Mouse (Mus musculus) liver, embryonic 14.5 days (tissue): ENCODE results near the gene Gna14. TPM values are rescaled to one million over a fixed set of nuclear protein-coding genes. Genes with fewer than 3 reads are reported as not detected.

ENCODE experiments used
- ATAC-seq: fragments of 200-750 bp; cut with Nextera tagmentation; 2 replicates; pipeline ENCODE4 v1.8.0; 2017; ENCODE audit warnings: moderate number of reproducible peaks, mild to moderate bottlenecking, moderate library complexity; ENCODE audit not compliant: insufficient read depth
- DNase-seq, 3 experiments: peaks; one replicate each; pipeline ENCODE4 v3.0.0-alpha.2; 2012 to 2013; ENCODE audit warnings: low read depth in 3 of 3, low spot score in 3 of 3
- H3K27ac ChIP-seq: fragments of 300-500 bp; sonication (generic); 2 replicates; pipeline ENCODE4 v1.5.1; 2014; ENCODE audit warnings: moderate library complexity, mild to moderate bottlenecking, control low read depth, inconsistent platforms
- H3K27me3 ChIP-seq: fragments of 300-500 bp; sonication (generic); 2 replicates; pipeline ENCODE4 v1.6.1; 2014; ENCODE audit warnings: mild to moderate bottlenecking, low read length, moderate library complexity; ENCODE audit not compliant: control insufficient read depth, insufficient read depth
- H3K36me3 ChIP-seq: fragments of 300-500 bp; sonication (generic); replicated peaks from 2 replicates; pipeline ENCODE4 v1.6.1; 2014; ENCODE audit warnings: low read depth; ENCODE audit not compliant: control insufficient read depth, insufficient read depth
- H3K4me1 ChIP-seq, 2 experiments: fragments of 200-500 bp in 1 of 2; fragments of 300-500 bp in 1 of 2; sonication (generic) in 1 of 2; replicated peaks; 2 replicates each; pipeline ENCODE4 v1.6.1; 2012 to 2014; ENCODE audit warnings: antibody characterized with exemption in 1 of 2, inconsistent platforms in 1 of 2, low read length in 1 of 2; ENCODE audit not compliant: control insufficient read depth in 2 of 2, insufficient read depth in 2 of 2
- H3K4me2 ChIP-seq: fragments of 300-500 bp; sonication (generic); 2 replicates; pipeline ENCODE4 v1.6.1; 2014; ENCODE audit warnings: low read depth, mild to moderate bottlenecking, control low read depth, moderate library complexity
- H3K4me3 ChIP-seq, 2 experiments: fragments of 200-500 bp in 1 of 2; fragments of 300-500 bp in 1 of 2; sonication (generic) in 1 of 2; 2 replicates each; pipeline ENCODE4 v1.5.1; 2012 to 2014; ENCODE audit warnings: low read depth in 2 of 2, low read length in 2 of 2, mild to moderate bottlenecking in 2 of 2, control low read depth in 1 of 2, inconsistent platforms in 1 of 2, moderate library complexity in 1 of 2; ENCODE audit not compliant: insufficient read depth in 1 of 2
- H3K9ac ChIP-seq: fragments of 300-500 bp; sonication (generic); replicated peaks from 2 replicates; pipeline ENCODE4 v1.6.1; 2014; ENCODE audit warnings: mild to moderate bottlenecking, control low read depth, moderate library complexity
- H3K9me3 ChIP-seq: fragments of 300-500 bp; sonication (generic); 2 replicates; pipeline ENCODE4 v1.6.1; 2016; ENCODE audit warnings: low read length, mixed read lengths; ENCODE audit not compliant: control insufficient read depth
- CTCF ChIP-seq: IDR thresholded peaks from 2 replicates; pipeline ENCODE4 v1.5.1; 2016; ENCODE audit warnings: antibody characterized with exemption, low read depth, control low read depth
- EP300 ChIP-seq: IDR thresholded peaks from 2 replicates; pipeline ENCODE4 v1.6.1; 2016; ENCODE audit warnings: antibody characterized with exemption, low read depth
- WGBS: fragments of 180-500 bp; shearing (Covaris S2); extraction: QIAGEN DNeasy Blood & Tissue Kit; methylation state at CpG from one replicate; pipeline ENCODE4 v1.1.7; 2014; ENCODE audit not compliant: insufficient replicate concordance; 5-methylcytosine and 5-hydroxymethylcytosine counted together
- polyA plus RNA-seq, 2 experiments: library from polyadenylated mRNA; depleted of rRNA in 1 of 2; stranded (reverse) in 1 of 2; unstranded in 1 of 2; fragments of >200 nt; fragmentation: Nextera tagmentation in 1 of 2; extraction: Ambion mirVana in 1 of 2; gene quantifications; 2 replicates each; pipeline versions ENCODE4 v1.2.1 to v1.2.3; 2012 to 2014

Gna14 gene
- polyA plus RNA-seq, 2 experiments: 0.85 to 0.87 TPM

- H3K4me1 ChIP-seq: no peaks in the 10 kb centered on the region
- no peaks in the 10 kb centered on the region for H3K36me3 ChIP-seq
- H3K4me2 ChIP-seq: no peak overlapping the region
- no peak overlapping the region for H3K27ac ChIP-seq
- TF ChIP-seq EP300 (no peak), CTCF (no peak)
- H3K9ac ChIP-seq: no peak overlapping the region
- no peak overlapping the region for H3K4me3 ChIP-seq
- DNase-seq (no peak), ATAC-seq (no peak)
- no peaks in the 10 kb centered on the region for H3K9me3 ChIP-seq
- WGBS: 45% methylated on average over 1 of the region's 1 CpGs
- no peaks in the 10 kb centered on the region for H3K27me3 ChIP-seq
These were observed 27.8 kb upstream of the Gna14 start for GRCm38 (mm10) chr19:16407727-16408126.

- ATAC-seq (no peak), DNase-seq (no peak)
- H3K4me1 ChIP-seq: no peaks in the 10 kb centered on the region
- H3K27me3 ChIP-seq: no peaks in the 10 kb centered on the region
- TF ChIP-seq EP300 (no peak), CTCF (no peak)
- no peaks in the 10 kb centered on the region for H3K36me3 ChIP-seq
- H3K9ac ChIP-seq: no peak overlapping the region
- no peak overlapping the region for H3K4me3 ChIP-seq
- H3K9me3 ChIP-seq: no peaks in the 10 kb centered on the region
- H3K27ac ChIP-seq: no peak overlapping the region
- no peak overlapping the region for H3K4me2 ChIP-seq
These were observed 24.3 kb upstream of the Gna14 start for GRCm38 (mm10) chr19:16411302-16411701.

GRCm38 (mm10) chr19:16418086-16418663 lies 17.4 kb upstream of the Gna14 start:
- ATAC-seq (no peak), DNase-seq (no peak)
- H3K9me3 ChIP-seq: no peaks in the 10 kb centered on the region
- WGBS: 65% methylated on average over 5 of the region's 5 CpGs
- H3K9ac ChIP-seq: no peak overlapping the region
- H3K27ac ChIP-seq: no peak overlapping the region
- H3K27me3 ChIP-seq: no peaks in the 10 kb centered on the region
- TF ChIP-seq CTCF: no peak
- no peak for TF ChIP-seq EP300
- H3K4me2 ChIP-seq: no peak overlapping the region
- H3K4me1 ChIP-seq: no peaks in the 10 kb centered on the region
- no peak overlapping the region for H3K4me3 ChIP-seq
- no peaks in the 10 kb centered on the region for H3K36me3 ChIP-seq

- H3K9me3 ChIP-seq: no peaks in the 10 kb centered on the region
- no peaks in the 10 kb centered on the region for H3K4me1 ChIP-seq
- no peak overlapping the region for H3K4me2 ChIP-seq
- no peaks in the 10 kb centered on the region for H3K27me3 ChIP-seq
- DNase-seq: no peak
- no peaks in the 10 kb centered on the region for H3K36me3 ChIP-seq
- H3K27ac ChIP-seq: no peak overlapping the region
- H3K4me3 ChIP-seq: no peak overlapping the region
- H3K9ac ChIP-seq: no peak overlapping the region
- no peak for ATAC-seq
- TF ChIP-seq EP300 (no peak), CTCF (no peak)
- WGBS: 60% methylated on average over 2 of the region's 2 CpGs
These were observed 10.0 kb upstream of the Gna14 start for GRCm38 (mm10) chr19:16425596-16425995.

- Histone ChIP-seq H3K4me2 (no peak overlapping the region), H3K27me3 (peaks cover 8% of the 10 kb centered on the region), H3K9ac (no peak overlapping the region), H3K27ac (no peak overlapping the region), H3K4me3 (no peak overlapping the region), H3K9me3 (no peaks in the 10 kb centered on the region), H3K4me1 (no peaks in the 10 kb centered on the region), H3K36me3 (no peaks in the 10 kb centered on the region)
- DNase-seq: no peak
- 70% methylated on average over 8 of the region's 8 CpGs for WGBS
- no peak for ATAC-seq
- TF ChIP-seq EP300 (no peak), CTCF (no peak)
These were observed 4.2 kb upstream of the Gna14 start for GRCm38 (mm10) chr19:16431368-16431767.
